Mouse (Mus musculus): ENCODE data around the gene Eml2. TPM values are rescaled to one million over a fixed set of nuclear protein-coding genes. Genes with fewer than 3 reads are reported as not detected.

The Eml2 gene
- polyA plus RNA-seq (2014; fragmentation: Nextera tagmentation; extraction: Ambion mirVana) = 2.8 and 5.7 TPM in 2 replicates

DNA sequence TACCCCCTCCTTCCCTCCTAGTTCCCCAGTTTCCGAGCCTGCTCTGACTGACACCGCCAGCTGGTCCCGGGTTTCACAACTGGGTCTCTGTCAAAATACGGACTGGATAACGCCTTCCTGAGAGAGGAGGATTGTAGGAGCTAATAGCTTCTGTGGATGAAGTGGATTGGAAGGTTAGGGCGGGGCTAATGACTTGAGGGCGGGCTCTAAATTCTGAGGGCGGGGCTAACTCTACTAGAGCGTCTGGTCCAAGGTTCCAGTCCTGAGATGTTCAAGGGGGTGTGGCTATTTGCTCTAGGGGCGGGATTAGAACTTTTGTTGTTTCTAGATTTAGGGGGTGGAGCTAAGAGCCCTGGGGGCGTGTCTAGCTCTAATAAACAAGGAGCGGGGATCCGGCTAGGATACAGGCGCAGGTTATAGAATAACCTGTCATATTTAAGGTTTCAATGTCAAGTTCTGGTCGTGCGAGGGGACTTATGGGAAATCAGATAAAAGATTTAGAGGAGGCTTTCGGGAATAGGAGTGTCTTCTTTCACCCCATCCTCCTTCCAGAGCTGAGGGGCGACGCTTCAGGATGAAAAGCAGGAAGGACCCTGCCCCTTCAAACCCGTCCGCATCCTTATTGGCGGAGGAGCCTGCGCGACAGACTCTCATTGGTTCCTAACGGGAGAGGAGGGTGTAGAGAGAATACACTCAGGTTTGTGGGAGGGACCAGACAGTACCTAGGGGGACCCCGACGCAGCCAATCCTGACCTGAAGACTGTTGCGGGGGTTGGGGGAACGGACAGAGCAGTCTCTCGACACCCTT is at the start of gene Eml2:
Eml2 (plus strand) TSS at position 714 of the 808 bp plus-strand sequence.
- 1% methylated on average over 30 of the region's 30 CpGs for WGBS
- Histone ChIP-seq H3K27me3 (ENCODE audit: control insufficient read depth, insufficient read depth, low read length) (peaks cover 53% of the 10 kb centered on the region), H3K27ac (ENCODE audit: low read depth, low read length) (no peak within 1 kb of the TSS), H3K9me3 (ENCODE audit: control insufficient read depth, low read length) (0 out of 2 replicates have a peak, but pooled peaks cover 4% of the 10 kb centered on the region), H3K36me3 (ENCODE audit: control insufficient read depth, insufficient read depth, low read length) (no peaks in the 10 kb centered on the region), H3K4me2 (replicated peaks; ENCODE audit: low read depth, low read length) (peak within 1 kb of the TSS; percentile 1; the same call in 1 of the 2 replicates), H3K4me3 (ENCODE audit: low read length) (peak within 1 kb of the TSS; percentile 19), H3K4me1 (ENCODE audit: control insufficient read depth, insufficient read depth, low read length) (peaks cover 21% of the 10 kb centered on the region), H3K9ac (ENCODE audit: low read depth, low read length) (no peak within 1 kb of the TSS)
- ATAC-seq (ENCODE audit: low FRiP score, low TSS enrichment) = peak; percentile 41

DNA sequence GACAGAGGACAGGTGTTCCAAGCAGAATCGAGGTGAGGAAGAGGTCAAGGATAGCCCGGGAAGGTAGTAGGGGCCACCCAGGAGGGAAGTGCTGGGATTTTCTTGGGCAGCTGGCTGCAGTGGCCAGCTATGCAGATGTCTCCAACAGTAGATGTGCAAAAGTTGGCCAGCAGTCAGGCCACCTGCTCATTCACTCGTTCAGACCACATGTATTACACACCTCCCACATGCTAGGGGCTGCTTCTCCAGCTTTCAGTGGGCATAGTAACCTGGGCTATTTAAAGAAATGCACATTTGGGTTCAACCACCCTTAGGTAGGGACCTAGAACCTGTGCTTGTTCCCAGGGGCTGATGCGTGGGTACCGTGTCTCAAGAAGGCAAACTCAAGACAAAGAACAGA is 48.5 kb upstream of the Eml2 start:
- H3K27me3 ChIP-seq (ENCODE audit: control insufficient read depth, insufficient read depth, low read length) = no peaks in the 10 kb centered on the region
- ATAC-seq (ENCODE audit: low FRiP score, low TSS enrichment) = no peak
- H3K27ac ChIP-seq (ENCODE audit: low read depth, low read length) = no peak overlapping the region
- no peak overlapping the region for H3K9ac ChIP-seq (ENCODE audit: low read depth, low read length)
- H3K4me2 ChIP-seq (replicated peaks; ENCODE audit: low read depth, low read length) = no peak overlapping the region
- peaks cover 4% of the 10 kb centered on the region; the same call in 1 of the 2 replicates for H3K36me3 ChIP-seq (ENCODE audit: control insufficient read depth, insufficient read depth, low read length)
- H3K4me3 ChIP-seq (ENCODE audit: low read length) = no peak overlapping the region
- peaks cover 7% of the 10 kb centered on the region; the same call in 1 of the 2 replicates for H3K4me1 ChIP-seq (ENCODE audit: control insufficient read depth, insufficient read depth, low read length)
- H3K9me3 ChIP-seq (ENCODE audit: control insufficient read depth, low read length) = no peaks in the 10 kb centered on the region
- WGBS = 84% methylated on average over 5 of the region's 5 CpGs

DNA sequence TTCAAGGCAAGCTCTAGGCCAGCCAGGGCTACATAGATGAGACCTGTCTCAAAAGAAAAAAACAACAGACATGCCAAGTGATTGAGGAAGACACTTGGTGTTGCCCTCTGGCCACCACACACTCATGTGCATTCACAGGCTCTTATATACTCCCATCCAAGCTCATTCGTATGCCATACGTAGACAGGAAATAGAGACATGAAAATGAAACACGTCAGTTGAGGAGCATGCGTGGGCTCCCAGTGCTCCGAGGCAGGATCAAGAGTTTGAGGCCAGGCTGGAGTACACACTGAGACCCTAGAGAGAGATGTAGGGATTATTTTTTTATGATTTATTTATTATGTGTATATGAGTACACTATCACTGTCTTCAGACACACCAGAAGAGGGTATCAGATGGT is 46.8 kb upstream of the Eml2 start:
- ATAC-seq (ENCODE audit: low FRiP score, low TSS enrichment) = no peak

DNA sequence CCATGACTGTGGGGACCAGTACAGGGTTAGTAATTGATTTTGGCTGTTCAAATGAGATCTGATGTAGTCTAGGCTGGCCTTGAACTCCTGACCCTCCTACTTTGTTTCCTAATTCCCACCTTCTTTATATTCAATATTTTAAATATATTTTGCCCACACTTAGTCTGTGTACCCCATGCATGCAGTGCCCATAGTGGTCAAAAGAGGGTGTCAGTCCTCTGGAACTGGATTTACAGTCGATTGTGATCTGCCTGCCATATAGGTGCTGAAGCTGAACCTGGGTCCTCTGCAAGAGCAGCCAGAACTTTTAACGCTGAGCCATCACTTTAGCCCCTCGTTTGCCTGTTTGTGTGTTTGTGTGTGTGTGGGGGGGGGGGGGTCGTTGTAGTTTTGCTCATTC is 45.6 kb upstream of the Eml2 start:
- no peak for ATAC-seq (ENCODE audit: low FRiP score, low TSS enrichment)
- peaks cover 7% of the 10 kb centered on the region; the same call in 1 of the 2 replicates for H3K4me1 ChIP-seq (ENCODE audit: control insufficient read depth, insufficient read depth, low read length)
- H3K27ac ChIP-seq (ENCODE audit: low read depth, low read length) = peak overlapping the region; percentile 78
- peak overlapping the region; percentile 42; the same call in 1 of the 2 replicates for H3K9ac ChIP-seq (ENCODE audit: low read depth, low read length)
- peak overlapping the region; percentile 57 for H3K4me2 ChIP-seq (replicated peaks; ENCODE audit: low read depth, low read length)
- no peaks in the 10 kb centered on the region for H3K27me3 ChIP-seq (ENCODE audit: control insufficient read depth, insufficient read depth, low read length)
- peak overlapping the region; percentile 44 for H3K4me3 ChIP-seq (ENCODE audit: low read length)
- H3K9me3 ChIP-seq (ENCODE audit: control insufficient read depth, low read length) = no peaks in the 10 kb centered on the region
- 24% methylated on average over 4 of the region's 4 CpGs for WGBS
- H3K36me3 ChIP-seq (ENCODE audit: control insufficient read depth, insufficient read depth, low read length) = peaks cover 13% of the 10 kb centered on the region

More for the DNA sequence above, 46.8 kb upstream of the Eml2 start:
- Histone ChIP-seq H3K36me3 (ENCODE audit: control insufficient read depth, insufficient read depth, low read length) (peaks cover 4% of the 10 kb centered on the region; the same call in 1 of the 2 replicates), H3K4me1 (ENCODE audit: control insufficient read depth, insufficient read depth, low read length) (peaks cover 7% of the 10 kb centered on the region; the same call in 1 of the 2 replicates), H3K4me3 (ENCODE audit: low read length) (no peak overlapping the region), H3K27ac (ENCODE audit: low read depth, low read length) (no peak overlapping the region), H3K9me3 (ENCODE audit: control insufficient read depth, low read length) (no peaks in the 10 kb centered on the region), H3K9ac (ENCODE audit: low read depth, low read length) (no peak overlapping the region), H3K4me2 (replicated peaks; ENCODE audit: low read depth, low read length) (no peak overlapping the region), H3K27me3 (ENCODE audit: control insufficient read depth, insufficient read depth, low read length) (no peaks in the 10 kb centered on the region)
- WGBS = 98% methylated on average over 5 of the region's 5 CpGs

DNA sequence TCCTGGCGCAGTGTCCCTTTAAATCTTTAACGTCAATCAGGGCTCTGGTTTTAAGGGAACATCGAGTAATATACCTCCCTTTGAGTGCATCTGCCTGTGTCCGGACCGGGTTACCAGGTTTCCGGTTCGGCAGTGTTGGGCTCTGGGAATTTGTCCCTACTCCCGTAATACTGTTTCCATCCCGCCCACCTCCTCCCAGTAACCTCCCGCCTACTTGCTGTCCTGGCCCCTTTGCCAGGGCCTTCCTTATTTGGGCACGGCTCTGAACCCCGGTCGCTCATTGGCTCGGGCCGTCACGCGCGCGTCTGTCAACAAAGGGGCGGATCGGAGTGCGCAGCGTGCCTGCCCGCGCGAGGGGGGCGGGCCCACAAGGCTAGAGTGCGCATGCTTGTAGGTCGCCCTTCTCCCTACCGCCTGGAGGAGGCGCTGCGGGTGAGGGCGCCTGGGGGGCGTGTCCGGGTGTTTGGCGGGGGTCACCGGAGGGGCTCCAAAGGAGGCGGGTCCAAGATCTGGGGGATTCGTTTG is 44.8 kb upstream of the Eml2 start:
- Histone ChIP-seq H3K27me3 (ENCODE audit: control insufficient read depth, insufficient read depth, low read length) (no peaks in the 10 kb centered on the region), H3K9me3 (ENCODE audit: control insufficient read depth, low read length) (no peaks in the 10 kb centered on the region), H3K4me2 (replicated peaks; ENCODE audit: low read depth, low read length) (peak overlapping the region; percentile 57), H3K4me3 (ENCODE audit: low read length) (peak overlapping the region; percentile 44), H3K36me3 (ENCODE audit: control insufficient read depth, insufficient read depth, low read length) (peaks cover 20% of the 10 kb centered on the region), H3K27ac (ENCODE audit: low read depth, low read length) (peak overlapping the region; percentile 78), H3K4me1 (ENCODE audit: control insufficient read depth, insufficient read depth, low read length) (peaks cover 7% of the 10 kb centered on the region; the same call in 1 of the 2 replicates), H3K9ac (ENCODE audit: low read depth, low read length) (peak overlapping the region; percentile 42; the same call in 1 of the 2 replicates)
- ATAC-seq (ENCODE audit: low FRiP score, low TSS enrichment) = peak; percentile 99
- under 1% methylated on average over 38 of the region's 39 CpGs for WGBS

DNA sequence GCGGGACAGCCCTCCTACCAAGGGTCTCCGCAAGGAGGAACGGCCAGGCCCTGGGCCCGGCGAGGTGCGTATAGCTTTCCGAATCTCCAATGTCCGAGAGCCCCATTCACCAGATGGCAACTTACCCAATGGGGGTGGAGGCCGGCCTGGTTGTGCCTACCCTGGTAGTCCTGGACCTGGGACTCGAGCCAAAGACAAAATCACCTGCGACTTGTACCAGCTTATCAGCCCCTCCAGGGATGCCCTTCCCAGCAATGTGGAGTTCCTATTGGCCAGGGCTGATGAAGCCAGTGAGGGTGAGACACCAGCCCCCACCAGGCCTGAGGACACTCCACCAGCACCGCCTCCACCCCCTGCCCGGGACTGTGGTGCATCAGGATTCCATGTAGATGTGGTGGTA is 40.1 kb upstream of the Eml2 start:
- 98% methylated on average over 13 of the region's 13 CpGs for whole genome bisulfite sequencing
- no peak overlapping the region for H3K27ac ChIP-seq (ENCODE audit: low read depth, low read length)
- H3K4me1 ChIP-seq (ENCODE audit: control insufficient read depth, insufficient read depth, low read length) = no peaks in the 10 kb centered on the region
- no peak for ATAC-seq (ENCODE audit: low FRiP score, low TSS enrichment)
- H3K36me3 ChIP-seq (ENCODE audit: control insufficient read depth, insufficient read depth, low read length) = peaks cover 58% of the 10 kb centered on the region
- no peaks in the 10 kb centered on the region for H3K9me3 ChIP-seq (ENCODE audit: control insufficient read depth, low read length)
- H3K9ac ChIP-seq (ENCODE audit: low read depth, low read length) = no peak overlapping the region
- no peak overlapping the region for H3K4me2 ChIP-seq (replicated peaks; ENCODE audit: low read depth, low read length)
- H3K4me3 ChIP-seq (ENCODE audit: low read length) = no peak overlapping the region
- H3K27me3 ChIP-seq (ENCODE audit: control insufficient read depth, insufficient read depth, low read length) = no peaks in the 10 kb centered on the region

DNA sequence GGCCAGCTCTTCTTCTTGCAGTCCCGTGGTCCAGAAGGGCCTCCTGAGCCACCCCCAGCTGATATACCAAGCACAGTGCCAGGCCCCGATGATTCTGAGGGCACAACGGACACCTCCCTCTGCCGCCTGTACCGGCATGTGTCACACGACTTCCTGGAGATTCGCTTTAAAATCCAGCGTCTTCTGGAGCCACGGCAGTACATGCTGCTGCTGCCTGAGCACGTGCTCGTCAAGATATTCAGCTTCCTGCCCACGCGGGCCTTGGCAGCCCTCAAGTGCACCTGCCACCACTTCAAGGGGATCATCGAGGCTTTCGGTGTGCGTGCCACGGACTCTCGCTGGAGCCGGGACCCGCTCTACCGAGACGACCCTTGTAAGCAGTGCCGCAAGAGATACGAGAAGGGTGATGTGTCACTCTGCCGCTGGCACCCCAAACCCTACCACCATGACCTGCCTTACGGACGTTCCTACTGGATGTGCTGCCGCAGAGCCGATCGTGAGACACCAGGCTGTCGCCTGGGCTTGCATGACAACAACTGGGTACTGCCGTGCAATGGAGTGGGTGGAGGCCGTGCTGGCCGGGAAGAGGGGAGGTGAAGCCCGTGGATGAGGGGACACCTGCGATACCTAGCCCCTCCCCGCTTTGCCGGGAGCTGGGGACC is 39.4 kb upstream of the Eml2 start:
- 92% methylated on average over 38 of the region's 38 CpGs for WGBS
- H3K36me3 ChIP-seq (ENCODE audit: control insufficient read depth, insufficient read depth, low read length) = peaks cover 60% of the 10 kb centered on the region
- no peaks in the 10 kb centered on the region for H3K27me3 ChIP-seq (ENCODE audit: control insufficient read depth, insufficient read depth, low read length)
- H3K9me3 ChIP-seq (ENCODE audit: control insufficient read depth, low read length) = no peaks in the 10 kb centered on the region
- no peaks in the 10 kb centered on the region for H3K4me1 ChIP-seq (ENCODE audit: control insufficient read depth, insufficient read depth, low read length)
- H3K4me2 ChIP-seq (replicated peaks; ENCODE audit: low read depth, low read length) = no peak overlapping the region
- H3K4me3 ChIP-seq (ENCODE audit: low read length) = no peak overlapping the region
- H3K27ac ChIP-seq (ENCODE audit: low read depth, low read length) = no peak overlapping the region
- no peak overlapping the region for H3K9ac ChIP-seq (ENCODE audit: low read depth, low read length)
- ATAC-seq (ENCODE audit: low FRiP score, low TSS enrichment) = 0 out of 2 replicates have a peak, but pooled peaks have one; percentile 24

DNA sequence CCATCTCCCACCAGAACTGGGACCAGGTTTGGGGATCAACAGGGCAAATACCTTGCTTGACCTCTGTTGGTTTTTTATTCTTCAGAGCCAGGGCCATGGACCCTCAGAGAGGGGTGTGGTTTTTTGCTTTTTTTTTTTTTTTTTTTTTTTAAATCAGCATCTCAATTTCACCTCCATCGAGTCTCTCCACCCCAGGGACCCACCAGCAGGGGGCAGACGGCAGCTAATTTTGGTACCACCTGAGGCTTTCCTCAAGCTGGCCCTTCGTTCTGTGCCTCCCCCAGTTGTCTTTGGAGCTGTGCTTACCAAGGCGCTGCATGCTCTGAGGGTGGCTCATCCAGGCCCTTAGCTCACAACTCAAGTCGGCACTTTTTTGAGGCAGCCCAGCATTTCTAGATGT is 38.8 kb upstream of the Eml2 start:
- H3K4me2 ChIP-seq (replicated peaks; ENCODE audit: low read depth, low read length) = no peak overlapping the region
- no peak for ATAC-seq (ENCODE audit: low FRiP score, low TSS enrichment)
- H3K9me3 ChIP-seq (ENCODE audit: control insufficient read depth, low read length) = no peaks in the 10 kb centered on the region
- no peak overlapping the region for H3K27ac ChIP-seq (ENCODE audit: low read depth, low read length)
- WGBS = 51% methylated on average over 5 of the region's 5 CpGs
- H3K27me3 ChIP-seq (ENCODE audit: control insufficient read depth, insufficient read depth, low read length) = no peaks in the 10 kb centered on the region
- H3K9ac ChIP-seq (ENCODE audit: low read depth, low read length) = no peak overlapping the region
- no peak overlapping the region for H3K4me3 ChIP-seq (ENCODE audit: low read length)
- no peaks in the 10 kb centered on the region for H3K4me1 ChIP-seq (ENCODE audit: control insufficient read depth, insufficient read depth, low read length)
- H3K36me3 ChIP-seq (ENCODE audit: control insufficient read depth, insufficient read depth, low read length) = peaks cover 60% of the 10 kb centered on the region

All from kidney, embryonic 14.5 days (tissue).